Mouse (Mus musculus): ENCODE measurements around the gene Speer4b.
"Not testable (repeated sequence)": the region's sequence is repeated elsewhere in the genome, so short reads cannot be mapped to it uniquely, and the experiment has no call there.

Gene Speer4b

DNA sequence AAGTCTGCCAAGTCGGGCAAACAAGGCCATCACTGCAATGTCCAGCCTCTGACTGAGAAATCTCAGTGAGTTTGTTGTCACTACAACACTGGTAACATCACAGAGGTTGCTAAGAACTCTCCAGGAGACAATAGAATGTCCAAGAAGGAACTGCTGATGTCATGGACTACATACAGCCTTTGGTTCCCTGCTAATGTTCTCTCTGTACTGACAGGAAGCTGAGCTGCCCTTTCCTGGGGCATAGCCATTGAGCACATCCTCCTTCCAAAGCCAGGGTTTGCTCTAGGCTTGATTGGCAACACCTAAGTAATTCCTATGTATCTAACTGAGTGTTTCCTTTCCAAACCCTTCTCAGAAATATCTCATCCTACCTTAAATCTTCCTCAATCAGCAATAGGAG, at the start of gene Speer4b:
Gene Speer4b, minus strand, starts transcription at position 101 of the 400 bp plus-strand sequence.
- not testable (repeated sequence) for DNase-seq

- no peak for DNase-seq
These were observed 48.1 kb upstream of the Speer4b start for GRCm38 (mm10) chr5:27549291-27549690.

- DNase-seq, result no peak
These were observed 43.6 kb upstream of the Speer4b start for GRCm38 (mm10) chr5:27544816-27545270.

- DNase-seq, result no peak
These were observed 25.7 kb upstream of the Speer4b start for GRCm38 (mm10) chr5:27526906-27527305.

DNA sequence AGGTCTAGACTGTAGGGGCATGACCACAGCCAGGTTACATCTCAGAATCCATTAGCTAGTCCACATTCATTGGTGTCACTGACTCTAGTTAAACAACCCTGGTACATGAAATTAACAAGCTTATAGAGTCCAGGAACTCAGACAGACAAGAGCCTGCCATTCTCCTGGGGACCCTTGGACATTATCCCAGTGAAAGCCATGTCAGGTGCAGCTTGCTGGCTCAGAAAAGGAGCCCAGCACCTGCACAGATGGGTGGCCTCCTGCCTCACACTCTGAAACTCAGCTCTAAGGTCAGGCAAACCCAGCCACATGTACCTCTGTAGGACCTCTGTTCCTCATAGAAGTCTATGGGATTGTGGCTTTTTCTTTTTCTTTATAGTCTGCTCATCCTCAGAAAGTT, 17.5 kb upstream of the Speer4b start:
- no peak for DNase-seq

- DNase-seq, result no peak
These were observed 10.3 kb downstream of the Speer4b start for GRCm38 (mm10) chr5:27490942-27491341.

GRCm38 (mm10) chr5:27486138-27486537, 15.1 kb downstream of the Speer4b start:
- no peak for DNase-seq

DNA sequence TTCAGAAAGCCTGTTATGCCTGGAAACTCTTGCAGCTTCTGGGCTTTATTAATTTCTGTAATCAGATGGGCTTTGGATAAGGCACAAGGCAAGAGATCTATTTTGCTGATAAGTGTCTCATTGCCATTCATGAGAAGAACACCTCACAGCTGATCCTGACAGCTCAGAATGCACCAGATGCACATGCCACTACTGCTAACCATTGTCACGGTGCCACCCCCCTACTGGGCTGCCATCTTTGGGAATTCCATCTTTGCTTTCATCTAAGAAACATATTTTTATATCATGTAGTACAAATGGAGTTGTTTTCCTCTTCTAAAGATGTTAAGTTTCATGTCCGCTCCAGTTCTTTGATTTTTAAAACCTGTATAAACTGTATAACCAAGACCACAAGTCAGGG, 19.5 kb downstream of the Speer4b start:
- DNase-seq, result no peak

DNA sequence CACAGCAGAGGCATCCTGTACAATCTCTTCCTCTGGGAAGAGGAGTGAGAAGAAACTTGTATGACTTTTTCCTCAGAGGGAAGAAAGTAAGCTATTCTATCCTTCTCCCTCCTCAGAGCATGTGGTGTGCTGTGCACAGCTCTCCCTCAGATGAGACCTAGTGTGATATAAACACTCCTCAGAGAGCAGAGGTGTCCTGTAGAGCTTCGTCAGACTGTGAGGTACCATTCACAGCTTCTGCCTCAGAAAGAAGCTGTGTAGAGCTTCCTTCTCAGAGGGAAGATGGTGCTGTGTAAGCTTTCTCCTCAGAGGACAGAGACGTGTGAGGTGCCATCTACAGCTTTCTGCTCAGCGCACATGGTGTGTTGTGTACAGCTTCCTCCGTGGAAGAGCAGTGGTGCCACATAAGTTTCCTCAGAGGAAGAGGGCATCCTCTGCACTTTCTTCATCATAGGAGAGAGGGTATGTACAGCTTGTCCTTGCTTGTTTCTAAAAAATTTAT, 26.2 kb downstream of the Speer4b start:
- no peak for DNase-seq

DNA sequence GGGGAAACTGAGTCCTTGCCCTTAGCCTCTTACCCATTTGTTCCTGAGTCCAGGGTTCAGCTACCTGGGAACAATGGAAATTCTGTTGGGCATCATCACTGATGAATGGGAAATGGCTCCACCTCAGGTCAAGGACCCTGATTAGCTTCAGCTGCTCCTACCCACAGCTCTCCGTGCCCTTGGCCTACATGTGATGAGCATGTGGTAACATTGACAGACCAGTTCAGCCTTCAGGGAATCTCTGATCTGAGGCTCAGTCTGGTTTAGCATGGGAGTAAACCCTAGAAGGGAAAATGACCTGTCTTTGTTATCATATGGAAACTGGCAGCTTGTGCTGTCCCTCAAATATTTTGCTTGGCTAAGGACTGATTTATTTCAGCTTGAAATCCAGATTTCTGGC, 43.6 kb downstream of the Speer4b start:
- no peak for DNase-seq

- DNase-seq, result no peak
These were observed 44.3 kb downstream of the Speer4b start for GRCm38 (mm10) chr5:27456981-27457380.

- DNase-seq, result no peak
These were observed 46.9 kb downstream of the Speer4b start for GRCm38 (mm10) chr5:27454386-27454785.

- no peak for DNase-seq
These were observed 47.9 kb downstream of the Speer4b start for GRCm38 (mm10) chr5:27453201-27453845.
